Mouse (Mus musculus) retina, postnatal 7 days (tissue): ENCODE data around the gene Abo.
"Not testable (repeated sequence)": the region's sequence is repeated elsewhere in the genome, so short reads cannot be mapped to it uniquely, and the experiment has no call there.

Experiments
- DNase-seq: peaks from one replicate; pipeline ENCODE4 v3.0.0-alpha.2; 2012; ENCODE audit warnings: low read depth, low spot score

Gene Abo

DNA sequence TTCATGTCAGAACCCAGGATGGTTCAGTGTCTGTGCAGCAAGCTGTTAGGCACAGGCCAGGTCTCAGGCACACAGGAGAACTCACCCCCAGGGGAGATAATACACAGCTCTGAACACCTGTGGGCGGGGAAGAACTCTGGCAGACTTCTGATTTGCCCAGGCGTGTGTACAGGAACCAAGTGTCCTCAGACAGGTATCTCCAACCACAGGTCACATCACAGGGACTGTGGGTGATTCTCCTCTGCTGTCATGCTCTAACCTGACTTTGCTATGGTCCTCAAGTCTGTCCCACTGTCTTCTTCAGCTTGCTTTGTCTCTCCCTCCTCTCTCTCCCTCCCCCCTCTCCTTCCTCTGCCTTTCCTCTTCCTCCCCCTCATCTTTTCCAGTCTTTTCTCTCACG, at the start of gene Abo:
TSS of gene Abo (minus strand) at position 101 of the 400 bp plus-strand sequence.
- DNase-seq = no peak

DNA sequence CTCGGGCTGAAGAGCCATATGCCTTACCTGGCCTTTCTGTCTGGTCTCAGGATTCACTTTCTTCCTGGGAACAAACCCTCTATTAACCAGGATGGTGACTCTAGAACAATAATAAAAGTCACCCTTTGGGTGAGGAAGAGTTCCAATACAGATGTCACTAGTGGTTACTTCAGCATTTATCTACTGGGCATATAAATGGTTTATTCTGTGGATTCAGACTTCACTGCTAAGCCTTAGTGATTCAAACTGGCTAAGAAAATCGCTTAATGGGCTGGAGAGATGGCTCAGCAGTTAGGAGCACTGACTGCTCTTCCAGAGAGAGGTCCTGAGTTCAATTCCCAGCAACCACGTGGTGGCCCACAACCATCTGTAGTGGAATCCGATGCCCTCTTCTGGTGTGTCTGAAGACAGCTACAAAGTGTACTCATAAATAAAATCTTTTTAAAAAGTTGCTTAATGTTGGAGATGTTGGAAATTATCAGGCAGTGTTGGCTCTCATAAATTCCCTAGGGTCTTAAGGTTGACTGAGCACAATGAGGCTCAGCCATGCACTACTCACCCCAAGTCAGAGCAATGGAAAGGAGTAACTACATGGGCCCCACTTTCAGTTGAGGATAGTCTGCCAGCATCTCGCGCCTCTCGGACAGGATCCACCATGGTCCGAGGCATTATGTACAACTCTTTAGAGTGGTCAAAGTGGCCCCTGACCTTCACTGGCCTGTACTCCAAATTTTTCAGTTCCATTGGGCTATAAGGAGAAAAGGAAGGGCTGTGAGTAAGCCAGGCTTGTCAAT, 49.6 kb upstream of the Abo start:
- DNase-seq = no peak

DNA sequence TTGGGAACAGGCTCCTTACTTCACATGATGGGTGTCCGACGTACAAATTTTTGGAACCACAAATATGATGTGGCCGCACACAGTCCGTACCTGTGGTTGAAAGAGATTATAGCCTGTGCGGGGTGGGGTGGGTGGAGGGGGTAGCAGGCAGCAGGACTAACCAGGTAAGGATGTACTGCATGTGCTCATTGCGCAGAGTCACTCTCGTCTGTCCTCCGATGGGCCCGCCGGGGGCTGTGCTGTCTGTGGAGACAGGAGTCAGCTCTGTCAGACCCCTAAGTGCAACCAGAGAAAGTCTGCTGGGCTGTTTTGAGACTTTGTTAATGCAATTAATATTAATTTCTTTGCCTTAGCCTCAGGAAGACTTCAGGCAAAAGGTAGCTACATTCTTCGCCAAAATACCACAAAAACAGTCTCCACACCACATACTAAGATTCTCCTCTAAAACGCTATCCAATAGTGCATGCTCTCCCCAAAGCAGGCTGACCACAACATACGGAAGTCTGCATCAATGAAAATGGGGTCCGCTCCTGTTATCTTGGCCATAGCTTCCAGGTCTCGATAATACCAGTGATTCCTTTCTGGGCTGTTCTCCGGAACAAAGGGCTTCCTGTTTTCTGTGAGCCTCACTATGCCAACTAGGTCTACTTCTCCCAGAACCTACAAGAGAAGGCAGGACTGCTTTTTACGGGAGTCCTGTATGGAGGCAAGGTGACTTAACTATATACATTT, 48.8 kb upstream of the Abo start:
- DNase-seq = no peak

DNA sequence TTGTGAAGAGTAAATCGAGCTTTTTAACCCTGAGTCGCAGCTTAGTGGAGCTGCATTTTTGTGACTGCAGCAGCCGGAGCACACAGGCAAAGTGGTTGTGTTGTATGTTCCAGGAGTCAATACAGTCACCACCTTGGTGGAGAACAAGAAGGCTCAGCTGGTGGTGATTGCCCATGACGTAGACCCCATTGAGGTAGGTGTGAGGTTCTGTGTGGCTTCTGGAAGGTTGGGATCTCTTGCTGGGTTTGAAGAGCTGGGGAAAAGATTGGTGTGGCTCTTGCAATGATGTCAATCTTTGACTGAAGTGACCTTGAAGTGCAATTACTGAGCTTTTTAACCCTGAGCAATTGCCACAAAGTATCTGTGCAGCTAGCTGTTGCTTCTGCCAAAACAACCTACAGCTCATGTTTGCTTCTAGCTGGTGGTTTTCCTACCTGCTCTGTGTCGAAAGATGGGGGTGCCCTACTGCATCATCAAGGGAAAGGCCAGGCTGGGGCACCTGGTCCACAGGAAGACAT, 47.5 kb upstream of the Abo start:
- no peak for DNase-seq

DNA sequence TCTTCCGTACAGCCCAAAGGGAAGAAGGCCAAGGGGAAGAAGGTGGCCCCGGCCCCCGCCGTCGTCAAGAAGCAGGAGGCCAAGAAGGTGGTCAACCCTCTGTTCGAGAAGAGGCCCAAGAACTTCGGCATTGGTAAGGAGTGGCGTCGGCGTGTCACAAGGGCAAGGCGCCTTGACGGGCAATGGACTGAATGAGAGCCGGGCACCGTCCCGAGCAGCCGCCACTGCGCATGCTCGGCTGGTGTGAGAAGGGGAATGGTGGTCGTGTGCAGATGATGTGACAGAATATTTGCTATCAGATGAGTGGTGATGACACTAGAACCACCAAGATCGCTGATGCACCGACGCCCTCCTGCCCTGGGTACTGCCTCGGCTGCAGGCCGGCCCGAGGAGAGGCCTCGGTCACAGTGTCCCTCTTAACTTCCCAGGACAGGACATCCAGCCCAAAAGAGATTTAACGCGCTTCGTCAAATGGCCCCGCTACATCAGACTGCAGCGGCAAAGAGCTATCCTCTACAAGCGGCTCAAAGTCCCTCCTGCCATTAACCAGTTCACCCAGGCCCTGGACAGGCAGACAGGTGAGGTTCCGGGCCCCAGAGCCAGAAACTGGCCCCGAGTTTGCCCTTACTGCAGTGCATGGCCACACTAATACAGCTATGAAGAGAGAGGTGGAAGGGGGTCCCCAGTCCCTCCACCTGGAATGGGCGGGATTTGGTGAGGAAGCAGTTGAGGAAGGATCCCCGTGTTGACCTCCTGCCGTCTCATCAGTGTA, 46.4 kb upstream of the Abo start:
- DNase-seq = peak; percentile 67

DNA sequence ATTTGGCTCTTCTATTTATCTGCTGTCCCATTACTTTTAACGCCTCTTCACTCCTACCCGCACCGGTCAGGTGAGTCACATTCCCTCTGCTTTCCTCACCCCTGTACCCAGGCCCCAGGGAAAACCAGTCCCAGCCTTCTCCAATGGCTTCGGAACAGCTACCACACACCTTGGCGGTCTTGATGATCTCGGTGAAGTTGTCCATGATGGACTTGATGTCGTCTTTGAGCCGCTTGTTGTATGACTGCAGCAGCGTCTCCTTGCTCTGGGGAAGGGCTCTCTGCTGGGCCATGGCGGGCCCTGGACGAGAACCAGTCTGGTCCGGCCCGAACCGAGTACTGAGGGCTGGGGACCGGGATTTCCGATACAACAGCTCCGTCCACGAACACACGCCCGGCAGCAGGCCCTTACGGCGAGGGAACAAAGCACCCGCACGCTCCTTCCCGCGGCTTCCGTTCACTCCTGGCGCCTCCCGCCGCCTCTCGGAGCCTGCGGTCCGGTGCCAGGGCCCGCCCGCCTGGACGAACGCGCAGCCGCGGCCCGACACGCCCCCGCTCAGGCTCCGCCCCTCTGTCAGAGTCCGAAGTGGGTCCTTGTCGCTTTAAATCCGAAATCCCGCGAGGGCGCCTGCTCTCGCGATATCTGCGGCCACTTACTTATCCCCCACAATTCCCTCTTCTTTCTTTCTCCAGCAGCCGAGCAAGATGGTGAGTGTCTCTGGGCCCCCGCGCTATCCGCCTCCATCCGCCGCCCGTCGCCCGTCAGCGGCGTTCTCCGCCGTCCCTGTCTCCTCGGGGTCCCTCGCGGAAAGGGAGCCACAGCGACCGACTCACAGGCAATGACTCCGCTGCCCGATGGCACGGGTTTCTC, 45.6 kb upstream of the Abo start, which contains the start of the genes Med22 and Rpl7a:
TSS of gene Med22 (minus strand) at position 554 of the 870 bp plus-strand sequence.
TSS of gene Rpl7a (plus strand) at position 641 of the 870 bp plus-strand sequence.
- DNase-seq = peak; percentile 99

DNA sequence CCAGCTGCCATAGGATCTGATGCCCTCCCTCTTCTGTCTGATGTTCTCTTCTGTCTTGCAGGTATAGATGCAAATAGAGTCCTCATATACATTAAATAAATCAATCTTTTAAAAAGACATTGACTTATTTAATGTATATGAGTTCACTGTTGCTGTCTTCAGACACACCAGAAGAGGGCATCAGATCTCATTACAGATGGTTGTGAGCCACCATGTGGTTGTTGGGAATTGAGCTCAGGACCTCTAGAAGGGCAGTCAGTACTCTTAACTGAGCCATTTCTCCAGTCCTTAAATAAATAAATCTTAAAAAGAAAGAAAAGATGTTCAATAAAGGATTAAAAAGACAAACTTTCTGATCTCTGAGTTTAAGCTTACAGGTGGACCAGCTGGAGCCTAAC, 44.6 kb upstream of the Abo start:
- no peak for DNase-seq

DNA sequence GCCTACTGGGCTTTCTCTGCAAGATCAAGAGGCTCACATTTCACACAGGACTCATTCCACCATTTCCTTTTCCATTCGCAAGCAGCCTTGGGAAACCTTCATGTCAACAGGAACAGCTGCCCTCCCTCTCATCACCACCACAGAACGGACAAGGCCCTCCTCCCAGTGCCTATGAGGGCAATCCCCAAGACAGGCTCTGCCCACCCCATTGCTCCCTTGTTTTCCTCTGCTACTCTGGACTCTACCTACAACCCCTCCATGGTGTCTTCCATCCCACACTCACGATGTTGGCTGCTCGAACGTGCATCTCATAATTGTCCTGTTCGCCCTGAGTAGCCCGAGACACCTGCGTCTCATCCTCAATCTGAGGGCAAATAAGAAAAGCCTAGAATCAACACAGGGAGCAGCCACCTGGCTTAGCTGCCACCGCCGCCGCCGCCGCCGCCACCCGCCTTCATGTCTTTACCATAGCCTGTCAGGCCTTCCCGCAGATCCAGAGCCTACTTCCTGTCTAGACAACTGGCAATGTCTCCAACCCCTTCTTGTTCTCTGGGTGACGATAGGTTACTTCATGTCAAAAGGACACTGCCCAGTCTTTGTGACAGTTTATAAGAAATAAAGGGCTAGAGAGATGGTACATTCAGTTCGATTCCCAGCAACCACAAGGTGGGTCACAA, 44.1 kb upstream of the Abo start:
- no peak for DNase-seq

DNA sequence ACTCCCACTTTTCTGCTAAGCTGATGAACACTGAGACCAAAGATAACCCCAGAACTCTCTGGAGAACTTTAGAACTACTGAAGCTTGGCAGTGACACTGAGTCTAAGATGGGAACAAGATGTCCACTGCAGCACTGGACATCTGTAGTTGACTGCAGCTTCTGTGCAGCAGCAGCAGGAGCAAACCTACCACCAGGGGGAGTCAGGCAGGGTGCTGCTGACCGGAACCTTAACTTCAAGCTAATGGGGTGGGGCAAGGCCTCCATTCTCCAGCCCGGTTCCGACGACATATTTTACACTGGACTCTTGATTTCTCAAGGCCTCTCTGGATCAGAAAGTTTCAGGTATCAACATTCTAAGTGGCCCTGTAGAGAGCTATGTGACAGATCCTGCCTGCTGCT, 42.3 kb upstream of the Abo start:
- DNase-seq = no peak

DNA sequence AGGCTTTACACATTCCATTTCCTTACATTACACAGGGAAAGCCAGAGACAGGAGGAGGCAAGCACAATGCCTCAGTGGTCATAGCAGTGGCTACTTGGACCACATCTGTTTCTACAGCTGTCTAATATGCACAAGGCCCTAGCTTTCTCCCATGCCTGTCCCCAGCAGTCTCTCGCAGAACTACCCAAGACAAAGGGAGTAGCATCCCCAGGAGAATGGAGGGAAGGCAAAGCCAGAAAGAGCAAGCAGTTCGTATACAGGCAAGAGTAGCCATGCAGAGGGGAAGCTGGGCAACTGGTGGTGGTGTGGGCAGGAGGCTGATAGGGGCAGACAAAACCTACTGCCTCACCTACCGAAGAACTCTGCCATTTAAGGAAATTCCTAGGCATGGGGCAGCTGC, 41.7 kb upstream of the Abo start:
- DNase-seq = no peak

DNA sequence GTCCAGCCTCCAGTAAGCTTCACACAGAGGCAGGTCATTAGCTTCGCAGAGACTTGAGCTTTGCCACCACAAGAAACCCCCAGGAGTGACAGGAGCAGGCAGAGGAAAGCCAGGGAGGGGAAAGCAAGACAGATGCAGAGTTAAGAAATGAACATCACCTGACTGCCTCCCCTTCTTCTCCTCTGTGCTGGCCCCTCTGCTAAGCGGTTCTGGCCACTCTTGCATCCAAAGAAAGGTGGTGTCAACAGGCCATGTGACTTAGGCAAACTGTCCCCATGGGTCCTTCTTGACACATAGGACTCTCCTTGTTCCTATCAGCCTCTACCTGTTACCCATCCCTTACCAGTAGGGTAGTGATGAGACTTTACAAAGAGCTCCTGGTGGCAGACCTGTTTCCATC, 41.2 kb upstream of the Abo start:
- no peak for DNase-seq

DNA sequence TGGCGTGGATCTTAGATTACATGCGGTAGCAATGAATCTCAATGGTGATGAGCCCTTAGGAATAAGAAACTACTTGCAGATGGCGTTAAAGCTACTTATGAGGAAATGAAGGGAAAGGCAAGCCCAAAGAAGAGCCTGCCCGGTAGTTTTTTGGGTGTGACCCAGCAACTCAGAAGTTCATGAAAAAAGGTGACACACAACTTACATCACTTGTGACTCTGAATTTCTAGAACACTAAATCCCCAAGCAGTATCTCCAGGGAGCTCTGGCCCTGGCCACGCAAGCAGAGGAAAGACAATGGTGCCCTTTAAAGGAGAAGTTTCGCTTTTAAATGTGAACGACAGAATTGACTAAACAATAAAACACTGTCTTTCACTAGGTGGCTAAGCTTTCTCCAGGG, 38.5 kb upstream of the Abo start:
- no peak for DNase-seq

DNA sequence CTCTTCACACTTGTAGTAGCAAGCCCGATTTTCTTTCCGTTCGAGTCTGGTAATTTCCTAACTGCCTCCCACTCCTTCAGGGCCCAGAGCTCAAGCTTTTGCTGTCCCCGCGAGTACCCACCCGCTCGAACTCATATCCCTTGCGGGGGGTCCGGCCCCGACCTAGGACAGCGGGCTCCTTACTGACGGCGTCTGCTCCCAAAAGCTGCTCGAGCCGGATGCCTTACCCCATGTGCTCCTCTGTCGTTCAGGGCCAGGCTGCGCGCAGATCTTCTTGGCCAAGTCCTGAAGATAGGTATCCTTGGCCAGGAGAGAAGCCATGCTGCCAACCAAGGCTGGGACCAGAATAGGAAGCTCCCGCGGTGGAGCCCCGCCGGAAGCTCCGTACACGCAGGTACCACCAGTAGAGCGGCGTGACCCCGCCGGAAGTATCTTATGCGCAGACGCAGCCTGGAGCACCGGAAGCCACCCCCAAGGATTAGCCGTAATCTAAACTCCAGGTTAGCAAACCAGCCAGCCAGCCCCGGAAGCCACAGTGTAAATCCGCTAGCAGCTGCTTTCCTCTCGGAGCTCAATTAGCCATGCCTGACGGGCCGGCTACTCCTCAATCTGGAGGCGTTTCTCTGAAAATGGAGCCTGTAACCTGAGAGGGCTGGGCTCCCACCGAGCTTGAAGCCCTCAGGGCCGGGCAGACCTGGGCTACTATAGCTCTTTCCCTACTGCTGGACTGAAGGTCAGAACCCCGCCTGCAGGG, 37.9 kb upstream of the Abo start, which contains the start of gene Surf6:
TSS of gene Surf6 (minus strand) at position 413 of the 754 bp plus-strand sequence.
- peak; percentile 92 for DNase-seq

DNA sequence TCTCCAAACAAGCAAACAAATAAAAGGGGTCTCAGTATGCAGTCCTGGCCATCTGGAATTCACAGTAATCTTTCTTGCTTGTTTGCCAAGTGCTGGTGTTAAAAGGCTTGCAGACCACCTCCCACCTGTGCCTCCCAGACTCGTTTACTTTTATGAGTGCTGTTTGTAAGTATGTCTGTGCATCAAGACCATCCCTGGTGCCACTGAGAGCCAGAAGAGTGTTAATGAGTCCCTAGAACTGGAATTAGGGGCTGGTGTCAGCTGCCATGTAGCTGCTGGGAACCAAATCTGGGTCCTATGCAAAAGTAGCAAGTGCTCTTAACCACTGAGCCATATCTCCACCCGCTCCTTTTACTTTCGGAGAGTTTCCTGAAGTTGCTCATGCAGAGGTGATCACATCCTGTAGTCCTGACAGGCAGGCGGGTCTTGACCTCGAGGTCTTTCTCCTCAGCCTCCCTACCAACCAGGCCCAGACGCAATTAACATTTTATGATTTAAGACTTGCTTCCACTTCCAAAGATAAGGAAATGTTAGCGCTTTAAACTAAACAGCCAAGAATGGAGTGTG, 37.1 kb upstream of the Abo start:
- DNase-seq = no peak

DNA sequence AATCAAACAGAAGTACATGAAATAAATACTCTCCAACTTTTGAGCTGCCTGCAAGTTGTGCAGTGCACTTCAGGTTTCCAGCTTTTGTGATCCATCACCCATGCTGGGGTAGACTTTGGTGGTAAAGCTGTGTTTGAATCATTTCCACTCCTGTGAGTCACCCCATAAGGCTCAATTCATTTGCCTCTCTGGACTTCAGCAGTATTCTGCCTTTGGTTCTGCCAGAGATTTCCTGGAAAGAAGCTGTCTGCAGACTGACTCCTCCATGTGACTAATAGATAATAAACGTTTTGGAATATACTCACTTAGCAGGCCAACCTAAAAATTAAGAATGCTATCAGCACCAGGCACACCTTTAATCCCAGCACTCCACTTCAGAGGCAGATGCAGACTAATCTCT, 36.0 kb upstream of the Abo start:
- no peak for DNase-seq

DNA sequence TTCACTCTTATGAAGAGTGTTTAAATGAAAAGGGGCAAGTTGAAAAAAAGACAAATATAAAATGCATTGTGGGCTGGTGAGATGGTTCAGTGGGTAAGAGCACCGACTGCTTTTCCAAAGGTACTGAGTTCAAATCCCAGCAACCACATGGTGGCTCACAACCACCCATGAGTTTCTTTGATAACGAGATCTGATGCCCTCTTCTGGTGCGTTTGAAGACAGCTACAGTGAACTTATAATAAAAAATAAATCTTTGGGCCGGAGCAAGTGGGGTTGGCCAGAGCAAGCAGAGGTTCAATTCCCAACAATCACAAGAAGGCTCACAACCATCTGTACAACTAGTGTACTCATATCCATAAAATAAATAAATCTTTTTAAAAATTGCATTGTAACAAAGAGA, 31.1 kb upstream of the Abo start:
- DNase-seq = no peak

DNA sequence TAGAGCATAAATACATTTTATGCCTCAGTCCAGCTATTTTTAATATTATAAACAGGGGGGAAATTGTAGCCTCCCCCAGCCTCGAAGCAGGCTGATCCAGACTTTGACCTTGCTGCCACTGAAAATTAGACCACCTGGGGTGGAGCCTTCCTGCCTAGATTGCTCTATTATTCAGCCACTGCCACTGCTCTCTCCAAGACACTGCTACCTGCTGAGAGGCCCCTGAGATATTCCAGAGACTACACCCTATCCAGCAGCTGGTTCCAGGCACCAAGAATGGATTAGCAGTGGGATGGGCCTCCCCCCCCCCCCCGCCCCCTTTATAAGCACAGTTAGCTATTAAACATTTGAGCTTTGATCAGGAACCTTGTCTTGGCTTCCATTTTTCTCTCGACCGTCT, 21.4 kb upstream of the Abo start:
- not testable (repeated sequence) for DNase-seq

DNA sequence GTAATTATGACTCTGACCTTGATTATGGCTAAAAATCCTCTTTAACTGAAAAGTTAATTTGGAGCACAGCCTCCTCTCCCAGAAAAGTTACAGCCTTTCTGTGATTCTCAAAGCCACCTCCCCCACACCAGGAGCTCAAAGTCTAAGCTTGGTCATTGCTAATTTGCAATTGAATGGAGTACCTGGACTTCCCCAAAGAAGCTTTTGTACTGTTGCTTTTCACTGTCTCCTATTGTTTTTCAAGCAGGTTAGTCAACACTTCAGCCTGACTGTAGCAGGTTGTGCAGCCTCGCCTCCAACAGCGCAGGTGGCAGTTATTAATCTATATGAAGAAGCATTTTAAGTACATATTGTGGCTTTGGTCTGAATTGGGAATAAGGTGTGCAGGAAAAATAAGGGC, 20.8 kb upstream of the Abo start:
- DNase-seq = not testable (repeated sequence)

DNA sequence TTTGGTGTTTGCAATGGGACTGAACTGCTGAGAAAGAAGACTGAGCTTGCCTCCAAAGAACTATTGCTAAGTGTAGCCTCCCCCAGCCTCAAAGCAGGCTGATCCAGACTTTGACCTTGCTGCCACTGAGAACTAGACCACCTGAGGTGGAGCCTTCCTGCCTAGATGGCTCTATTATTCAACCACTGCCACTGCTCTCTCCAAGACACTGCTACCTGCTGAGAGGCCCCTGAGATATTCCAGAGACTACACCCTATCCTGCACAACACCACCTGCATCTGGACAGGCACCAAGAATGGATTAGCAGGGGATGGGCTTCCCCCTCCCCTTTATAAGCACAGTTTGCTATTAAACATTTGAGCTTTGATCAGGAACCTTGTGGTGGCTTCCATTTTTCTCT, 13.8 kb upstream of the Abo start:
- no peak for DNase-seq
